Comparison of ENCODE assay signal across 13 mouse cellular contexts in the genomic region with DNA sequence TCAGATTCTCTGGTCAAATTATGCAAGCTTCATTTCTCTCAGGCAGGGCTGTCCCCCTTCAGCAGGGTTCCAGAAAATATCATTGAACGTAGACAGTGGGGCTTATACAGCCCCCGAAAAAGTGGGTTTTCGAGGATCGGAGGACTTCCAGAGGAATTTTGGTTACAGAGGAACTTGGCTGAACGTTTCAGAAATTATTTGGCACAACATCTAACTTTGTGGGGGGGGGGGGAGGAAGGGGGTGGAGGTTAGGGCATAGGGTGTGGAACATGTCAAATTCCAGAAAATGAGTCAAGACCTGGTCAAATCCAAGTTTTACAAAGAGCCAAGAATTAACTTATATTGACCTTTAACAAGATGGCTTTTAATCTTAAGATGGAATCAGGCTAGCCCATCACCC. TPM values are rescaled to one million over a fixed set of nuclear protein-coding genes. Genes with fewer than 3 reads are reported as not detected.
"Had no signal": no experiment of that assay in that cellular context is flagged by ENCODE, and none has a peak within 500 bp of the region (broad histone marks: within the 10 kb centered on the region; RNA-seq: fewer than 3 reads in every experiment).

No protein-coding gene starts in this region.

- DNase-seq: retina, postnatal 1 day; right cerebral cortex, adult 18-20 months; right cerebral cortex, postnatal 14 days; right cerebral cortex, postnatal 25 days; right cerebral cortex, postnatal 4 days; spleen, adult 18-20 months; thymus, adult 18-20 months; thymus, adult 2 months; thymus, postnatal 14 days; thymus, postnatal 25 days; thymus, postnatal 36 days; thymus, postnatal 4 days had no signal

RNA-seq across cellular contexts. Expression of a gene that starts 49.6 kb away (rescaled TPM):
- total RNA-seq: neutrophil, adult 5-6 weeks had no signal

RNA-seq across cellular contexts. Expression of a gene that starts 56.5 kb away (rescaled TPM):
- total RNA-seq: neutrophil, adult 5-6 weeks had no signal
